Mouse (Mus musculus) heart, embryonic 12.5 days (tissue): ENCODE results near the gene Nudcd3. TPM values are rescaled to one million over a fixed set of nuclear protein-coding genes. Genes with fewer than 3 reads are reported as not detected.

Source experiments
- ATAC-seq: fragments of 200-750 bp; cut with Nextera tagmentation; 2 replicates; pipeline ENCODE4 v1.8.0; 2017; ENCODE audit warnings: moderate TSS enrichment, moderate library complexity; ENCODE audit not compliant: insufficient number of reproducible peaks, low FRiP score
- H3K27ac ChIP-seq: fragments of 300-500 bp; sonication (generic); 2 replicates; pipeline ENCODE4 v1.5.1; 2016; ENCODE audit warnings: mild to moderate bottlenecking, moderate library complexity; ENCODE audit not compliant: poor library complexity, severe bottlenecking
- H3K27me3 ChIP-seq: fragments of 300-500 bp; sonication (generic); replicated peaks from 2 replicates; pipeline ENCODE4 v1.6.1; 2016; ENCODE audit warnings: mild to moderate bottlenecking, moderate library complexity
- H3K36me3 ChIP-seq: fragments of 300-500 bp; sonication (generic); 2 replicates; pipeline ENCODE4 v1.6.1; 2016; ENCODE audit warnings: mild to moderate bottlenecking, moderate library complexity
- H3K4me1 ChIP-seq: fragments of 300-500 bp; sonication (generic); replicated peaks from 2 replicates; pipeline ENCODE4 v1.6.1; 2016; ENCODE audit warnings: mild to moderate bottlenecking
- H3K4me2 ChIP-seq: fragments of 300-500 bp; sonication (generic); 2 replicates; pipeline ENCODE4 v1.6.1; 2016; ENCODE audit warnings: mild to moderate bottlenecking, moderate library complexity
- H3K4me3 ChIP-seq: fragments of 300-500 bp; sonication (generic); 2 replicates; pipeline ENCODE4 v1.5.1; 2016; ENCODE audit warnings: mild to moderate bottlenecking
- H3K9ac ChIP-seq: fragments of 300-500 bp; sonication (generic); 2 replicates; pipeline ENCODE4 v1.6.1; 2016; ENCODE audit warnings: mild to moderate bottlenecking, moderate library complexity
- H3K9me3 ChIP-seq: fragments of 300-500 bp; sonication (generic); replicated peaks from 2 replicates; pipeline ENCODE4 v1.6.1; 2016; ENCODE audit warnings: mild to moderate bottlenecking, moderate library complexity
- WGBS: fragments of 180-500 bp; shearing (Covaris S2); methylation state at CpG from one replicate; pipeline ENCODE4 v1.1.7; 2016; 5-methylcytosine and 5-hydroxymethylcytosine counted together
- polyA plus RNA-seq: library from polyadenylated mRNA; unstranded; fragments of >200 nt; fragmentation: Nextera tagmentation; extraction: Ambion mirVana; gene quantifications from 2 replicates; pipeline ENCODE4 v1.2.1, GENCODE M21; 2016

Nudcd3 gene
- polyA plus RNA-seq, 1 experiment from 2014 or later = 35.5 TPM

- no peaks in the 10 kb centered on the region for H3K9me3 ChIP-seq
- no peak overlapping the region for H3K27ac ChIP-seq
- no peak overlapping the region for H3K4me3 ChIP-seq
- WGBS = 82% methylated on average over 5 of the region's 5 CpGs
- no peak for ATAC-seq
- no peaks in the 10 kb centered on the region for H3K36me3 ChIP-seq
- no peak overlapping the region for H3K4me2 ChIP-seq
- peaks cover 70% of the 10 kb centered on the region for H3K27me3 ChIP-seq
- H3K9ac ChIP-seq = no peak overlapping the region
- H3K4me1 ChIP-seq = peaks cover 21% of the 10 kb centered on the region
These were observed 138.3 kb downstream of the Nudcd3 start for GRCm38 (mm10) chr11:6061891-6062290.

GRCm38 (mm10) chr11:6059162-6059561 lies 141.1 kb downstream of the Nudcd3 start:
- Histone ChIP-seq H3K4me2 (no peak overlapping the region), H3K27me3 (peaks cover 52% of the 10 kb centered on the region), H3K9me3 (no peaks in the 10 kb centered on the region), H3K27ac (no peak overlapping the region), H3K36me3 (no peaks in the 10 kb centered on the region), H3K4me3 (no peak overlapping the region), H3K4me1 (peaks cover 5% of the 10 kb centered on the region; the same call in 1 of the 2 replicates), H3K9ac (no peak overlapping the region)
- 88% methylated on average over 10 of the region's 10 CpGs for WGBS
- no peak for ATAC-seq

Other genes with a start within 250 kb of the Nudcd3 start
- 41.6 and 42.0 TPM in 2 replicates for gene Ykt6, start 244.7 kb downstream of the Nudcd3 start, polyA plus RNA-seq
- gene Camk2b, start 134.1 kb downstream of the Nudcd3 start, polyA plus RNA-seq = 2.2 and 2.5 TPM in 2 replicates
- 0.54 TPM in 1 of 2 replicates, not detected in the other for gene A730071L15Rik, start 386 bp downstream of the Nudcd3 start, polyA plus RNA-seq
- 0.05 TPM in 1 of 2 replicates, not detected in the other for gene Npc1l1, start 29.7 kb upstream of the Nudcd3 start, polyA plus RNA-seq
- 64.2 and 67.1 TPM in 2 replicates for gene Ddx56, start 67.4 kb upstream of the Nudcd3 start, polyA plus RNA-seq
- 85.4 and 87.9 TPM in 2 replicates for gene Tmed4, start 74.5 kb upstream of the Nudcd3 start, polyA plus RNA-seq
- gene Ogdh, start 91.2 kb upstream of the Nudcd3 start, polyA plus RNA-seq = 284 and 289 TPM in 2 replicates
- 7.0 and 7.5 TPM in 2 replicates for gene Zmiz2, start 188.7 kb upstream of the Nudcd3 start, polyA plus RNA-seq
- gene Ppia, start 215.0 kb upstream of the Nudcd3 start, polyA plus RNA-seq = 4,539 and 4,606 TPM in 2 replicates
- 306 TPM in 2 replicates for gene H2afv, start 244.0 kb upstream of the Nudcd3 start, polyA plus RNA-seq